Mouse (Mus musculus): Measurements from ENCODE around the gene Olfr876. TPM values are rescaled to one million over a fixed set of nuclear protein-coding genes. Genes with fewer than 3 reads are reported as not detected.

Olfr876 gene
- total and polyA plus RNA-seq, 2 experiments from 2014 or later: not detected

- Histone ChIP-seq H3K9me3 (ENCODE audit: low read length) (no peaks in the 10 kb centered on the region), H3K4me3 (ENCODE audit: low read depth, low read length) (no peak overlapping the region), H3K36me3 (ENCODE audit: insufficient read depth) (no peaks in the 10 kb centered on the region), H3K4me2 (ENCODE audit: low read depth) (no peak overlapping the region), H3K27ac (ENCODE audit: low read depth, low read length) (no peak overlapping the region), H3K4me1 (ENCODE audit: insufficient read depth) (peaks cover 5% of the 10 kb centered on the region; the same call in 1 of the 2 replicates), H3K9ac (no peak overlapping the region), H3K27me3 (ENCODE audit: insufficient read depth, low read length) (no peaks in the 10 kb centered on the region)
- no peak for TF ChIP-seq CTCF (IDR thresholded peaks at IDR 0.05; ENCODE audit: low read depth)
- 66% methylated on average over 2 of the region's 2 CpGs for WGBS
- DNase-seq (no peak), ATAC-seq (no peak)
Observed at GRCm38 (mm10) chr9:37786411-37786810, 16.4 kb upstream of the Olfr876 start.

- Histone ChIP-seq H3K27ac (ENCODE audit: low read depth, low read length) (no peak overlapping the region), H3K4me2 (ENCODE audit: low read depth) (no peak overlapping the region), H3K27me3 (ENCODE audit: insufficient read depth, low read length) (no peaks in the 10 kb centered on the region), H3K4me3 (ENCODE audit: low read depth, low read length) (no peak overlapping the region), H3K9me3 (ENCODE audit: low read length) (no peaks in the 10 kb centered on the region), H3K4me1 (ENCODE audit: insufficient read depth) (no peaks in the 10 kb centered on the region), H3K9ac (no peak overlapping the region), H3K36me3 (ENCODE audit: insufficient read depth) (no peaks in the 10 kb centered on the region)
- ATAC-seq (no peak), DNase-seq (no peak)
- TF ChIP-seq CTCF (IDR thresholded peaks at IDR 0.05; ENCODE audit: low read depth): no peak
- 64% methylated on average over 4 of the region's 4 CpGs for WGBS
Observed at GRCm38 (mm10) chr9:37802055-37802454, 776 bp upstream of the Olfr876 start.

GRCm38 (mm10) chr9:37807235-37807634 lies 4.4 kb downstream of the Olfr876 start:
- DNase-seq (no peak), ATAC-seq (no peak)
- no peaks in the 10 kb centered on the region for H3K9me3 ChIP-seq (ENCODE audit: low read length)
- no peaks in the 10 kb centered on the region for H3K36me3 ChIP-seq (ENCODE audit: insufficient read depth)
- H3K27me3 ChIP-seq (ENCODE audit: insufficient read depth, low read length): no peaks in the 10 kb centered on the region
- no peak overlapping the region for H3K4me3 ChIP-seq (ENCODE audit: low read depth, low read length)
- H3K9ac ChIP-seq: no peak overlapping the region
- H3K4me2 ChIP-seq (ENCODE audit: low read depth): no peak overlapping the region
- no peaks in the 10 kb centered on the region for H3K4me1 ChIP-seq (ENCODE audit: insufficient read depth)
- no peak overlapping the region for H3K27ac ChIP-seq (ENCODE audit: low read depth, low read length)
- TF ChIP-seq CTCF (IDR thresholded peaks at IDR 0.05; ENCODE audit: low read depth): no peak

- Histone ChIP-seq H3K36me3 (ENCODE audit: insufficient read depth) (no peaks in the 10 kb centered on the region), H3K9me3 (ENCODE audit: low read length) (no peaks in the 10 kb centered on the region), H3K27ac (ENCODE audit: low read depth, low read length) (no peak overlapping the region), H3K9ac (no peak overlapping the region), H3K27me3 (ENCODE audit: insufficient read depth, low read length) (no peaks in the 10 kb centered on the region), H3K4me3 (ENCODE audit: low read depth, low read length) (no peak overlapping the region), H3K4me2 (ENCODE audit: low read depth) (no peak overlapping the region), H3K4me1 (ENCODE audit: insufficient read depth) (no peaks in the 10 kb centered on the region)
- DNase-seq (no peak), ATAC-seq (no peak)
- WGBS: 84% methylated on average over 3 of the region's 3 CpGs
- no peak for TF ChIP-seq CTCF (IDR thresholded peaks at IDR 0.05; ENCODE audit: low read depth)
Observed at GRCm38 (mm10) chr9:37808456-37808855, 5.6 kb downstream of the Olfr876 start.

GRCm38 (mm10) chr9:37808976-37809375 lies 6.1 kb downstream of the Olfr876 start:
- H3K27ac ChIP-seq (ENCODE audit: low read depth, low read length): no peak overlapping the region
- H3K4me1 ChIP-seq (ENCODE audit: insufficient read depth): no peaks in the 10 kb centered on the region
- H3K36me3 ChIP-seq (ENCODE audit: insufficient read depth): no peaks in the 10 kb centered on the region
- no peak for TF ChIP-seq CTCF (IDR thresholded peaks at IDR 0.05; ENCODE audit: low read depth)
- 55% methylated on average over 2 of the region's 2 CpGs for WGBS
- no peaks in the 10 kb centered on the region for H3K27me3 ChIP-seq (ENCODE audit: insufficient read depth, low read length)
- DNase-seq: peak; percentile 11
- H3K9me3 ChIP-seq (ENCODE audit: low read length): no peaks in the 10 kb centered on the region
- H3K4me3 ChIP-seq (ENCODE audit: low read depth, low read length): no peak overlapping the region
- H3K9ac ChIP-seq: no peak overlapping the region
- ATAC-seq: no peak
- no peak overlapping the region for H3K4me2 ChIP-seq (ENCODE audit: low read depth)

GRCm38 (mm10) chr9:37814696-37815095 lies 11.9 kb downstream of the Olfr876 start:
- H3K4me2 ChIP-seq (ENCODE audit: low read depth): no peak overlapping the region
- 29% methylated on average over 3 of the region's 3 CpGs for WGBS
- peak; percentile 77 for DNase-seq

GRCm38 (mm10) chr9:37829881-37830280 lies 27.1 kb downstream of the Olfr876 start:
- H3K4me2 ChIP-seq (ENCODE audit: low read depth): no peak overlapping the region
- no peaks in the 10 kb centered on the region for H3K9me3 ChIP-seq (ENCODE audit: low read length)
- H3K4me1 ChIP-seq (ENCODE audit: insufficient read depth): no peaks in the 10 kb centered on the region
- no peak overlapping the region for H3K4me3 ChIP-seq (ENCODE audit: low read depth, low read length)
- no peak for DNase-seq
- TF ChIP-seq CTCF (IDR thresholded peaks at IDR 0.05; ENCODE audit: low read depth): no peak
- no peaks in the 10 kb centered on the region for H3K27me3 ChIP-seq (ENCODE audit: insufficient read depth, low read length)
- no peak overlapping the region for H3K9ac ChIP-seq
- 0 out of 2 replicates have a peak, but pooled peaks have one; percentile 18 for ATAC-seq
- no peak overlapping the region for H3K27ac ChIP-seq (ENCODE audit: low read depth, low read length)
- H3K36me3 ChIP-seq (ENCODE audit: insufficient read depth): no peaks in the 10 kb centered on the region

More at GRCm38 (mm10) chr9:37814696-37815095, 11.9 kb downstream of the Olfr876 start:
- Histone ChIP-seq H3K9me3 (ENCODE audit: low read length) (no peaks in the 10 kb centered on the region), H3K36me3 (ENCODE audit: insufficient read depth) (no peaks in the 10 kb centered on the region), H3K4me3 (ENCODE audit: low read depth, low read length) (no peak overlapping the region), H3K4me1 (ENCODE audit: insufficient read depth) (no peaks in the 10 kb centered on the region), H3K27me3 (ENCODE audit: insufficient read depth, low read length) (no peaks in the 10 kb centered on the region), H3K27ac (ENCODE audit: low read depth, low read length) (no peak overlapping the region), H3K9ac (no peak overlapping the region)
- peak; percentile 97 for ATAC-seq
- no peak for TF ChIP-seq CTCF (IDR thresholded peaks at IDR 0.05; ENCODE audit: low read depth)

- H3K9ac ChIP-seq: no peak overlapping the region
- no peak overlapping the region for H3K27ac ChIP-seq (ENCODE audit: low read depth, low read length)
- WGBS: 69% methylated on average over 1 of the region's 1 CpGs
- no peak overlapping the region for H3K4me3 ChIP-seq (ENCODE audit: low read depth, low read length)
- no peak overlapping the region for H3K4me2 ChIP-seq (ENCODE audit: low read depth)
- TF ChIP-seq CTCF (IDR thresholded peaks at IDR 0.05; ENCODE audit: low read depth): no peak
- no peaks in the 10 kb centered on the region for H3K27me3 ChIP-seq (ENCODE audit: insufficient read depth, low read length)
- no peaks in the 10 kb centered on the region for H3K4me1 ChIP-seq (ENCODE audit: insufficient read depth)
- no peak for DNase-seq
- no peaks in the 10 kb centered on the region for H3K36me3 ChIP-seq (ENCODE audit: insufficient read depth)
- H3K9me3 ChIP-seq (ENCODE audit: low read length): no peaks in the 10 kb centered on the region
- ATAC-seq: no peak
Observed at GRCm38 (mm10) chr9:37833341-37833740, 30.5 kb downstream of the Olfr876 start.

Data from forebrain, postnatal 0 days (tissue).